Mouse (Mus musculus): ENCODE results near the gene Arhgap29. TPM values are rescaled to one million over a fixed set of nuclear protein-coding genes. Genes with fewer than 3 reads are reported as not detected.

Gene Arhgap29
- total and polyA plus RNA-seq, 2 experiments from 2014 or later, result 12.6 to 34.6 TPM

GRCm38 (mm10) chr3:122019159-122019558, 66.8 kb downstream of the Arhgap29 start:
- Histone ChIP-seq H3K4me3 (ENCODE audit: low read depth, low read length) (no peak overlapping the region), H3K4me2 (ENCODE audit: low read depth, low read length, poor library complexity, severe bottlenecking) (no peak overlapping the region), H3K4me1 (ENCODE audit: insufficient read depth, low read length) (no peaks in the 10 kb centered on the region), H3K36me3 (ENCODE audit: insufficient read depth, low read length) (no peaks in the 10 kb centered on the region), H3K27me3 (ENCODE audit: insufficient read depth, low read length) (no peaks in the 10 kb centered on the region), H3K9me3 (ENCODE audit: low read length) (no peaks in the 10 kb centered on the region), H3K9ac (replicated peaks; ENCODE audit: low read length, poor library complexity, severe bottlenecking) (no peak overlapping the region), H3K27ac (ENCODE audit: low read depth, low read length) (no peak overlapping the region)
- ATAC-seq (ENCODE audit: low FRiP score), result no peak
- 91% methylated on average over 5 of the region's 5 CpGs for WGBS
- no peak for DNase-seq (ENCODE audit: low spot score)
- TF ChIP-seq CTCF (IDR thresholded peaks at IDR 0.05), result no peak

DNA sequence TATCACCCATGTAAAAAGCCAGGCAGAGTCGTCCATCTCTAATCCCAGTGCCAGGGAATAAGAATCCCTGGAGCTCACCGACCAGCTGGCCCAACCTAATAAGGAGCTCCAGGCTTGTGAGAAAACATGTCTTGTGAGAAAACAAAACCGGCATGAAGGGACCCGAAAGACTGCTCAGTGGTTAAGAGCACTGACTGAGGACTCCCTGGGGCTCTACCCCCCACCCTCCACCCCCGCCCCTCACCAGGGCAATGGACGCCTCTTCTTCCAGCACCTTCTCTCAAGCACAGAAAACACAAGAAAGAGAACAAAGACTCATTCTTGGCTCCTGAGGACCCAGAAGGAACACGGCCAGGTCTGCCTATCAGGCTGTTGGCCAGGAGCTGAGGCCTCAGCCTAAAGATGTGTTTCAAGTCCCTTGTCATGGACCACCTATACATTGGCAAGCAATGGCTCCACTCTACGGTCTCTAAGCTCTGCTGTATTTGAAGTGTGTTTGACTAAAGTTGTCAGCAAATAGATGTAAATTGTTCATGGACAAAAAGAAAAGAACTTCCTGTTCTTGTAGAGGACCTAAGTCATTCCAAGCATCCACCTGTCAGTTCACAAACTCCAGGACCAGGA, 68.8 kb downstream of the Arhgap29 start:
- TF ChIP-seq CTCF (IDR thresholded peaks at IDR 0.05), result no peak
- 90% methylated on average over 8 of the region's 8 CpGs for WGBS
- Histone ChIP-seq H3K4me1 (ENCODE audit: insufficient read depth, low read length) (no peaks in the 10 kb centered on the region), H3K36me3 (ENCODE audit: insufficient read depth, low read length) (no peaks in the 10 kb centered on the region), H3K4me2 (ENCODE audit: low read depth, low read length, poor library complexity, severe bottlenecking) (no peak overlapping the region), H3K4me3 (ENCODE audit: low read depth, low read length) (no peak overlapping the region), H3K27me3 (ENCODE audit: insufficient read depth, low read length) (no peaks in the 10 kb centered on the region), H3K9me3 (ENCODE audit: low read length) (no peaks in the 10 kb centered on the region), H3K9ac (replicated peaks; ENCODE audit: low read length, poor library complexity, severe bottlenecking) (no peak overlapping the region), H3K27ac (ENCODE audit: low read depth, low read length) (no peak overlapping the region)
- DNase-seq (ENCODE audit: low spot score) (no peak), ATAC-seq (ENCODE audit: low FRiP score) (no peak)

- no peaks in the 10 kb centered on the region for H3K36me3 ChIP-seq (ENCODE audit: insufficient read depth, low read length)
- H3K4me2 ChIP-seq (ENCODE audit: low read depth, low read length, poor library complexity, severe bottlenecking), result no peak overlapping the region
- TF ChIP-seq CTCF (IDR thresholded peaks at IDR 0.05), result no peak
- WGBS, result 84% methylated on average over 3 of the region's 3 CpGs
- no peaks in the 10 kb centered on the region for H3K9me3 ChIP-seq (ENCODE audit: low read length)
- H3K4me1 ChIP-seq (ENCODE audit: insufficient read depth, low read length), result no peaks in the 10 kb centered on the region
- H3K4me3 ChIP-seq (ENCODE audit: low read depth, low read length), result no peak overlapping the region
- H3K27ac ChIP-seq (ENCODE audit: low read depth, low read length), result no peak overlapping the region
- no peak overlapping the region for H3K9ac ChIP-seq (replicated peaks; ENCODE audit: low read length, poor library complexity, severe bottlenecking)
- ATAC-seq (ENCODE audit: low FRiP score) (no peak), DNase-seq (ENCODE audit: low spot score) (no peak)
- H3K27me3 ChIP-seq (ENCODE audit: insufficient read depth, low read length), result no peaks in the 10 kb centered on the region
Observed at GRCm38 (mm10) chr3:122022355-122022754, 70.0 kb downstream of the Arhgap29 start.

DNA sequence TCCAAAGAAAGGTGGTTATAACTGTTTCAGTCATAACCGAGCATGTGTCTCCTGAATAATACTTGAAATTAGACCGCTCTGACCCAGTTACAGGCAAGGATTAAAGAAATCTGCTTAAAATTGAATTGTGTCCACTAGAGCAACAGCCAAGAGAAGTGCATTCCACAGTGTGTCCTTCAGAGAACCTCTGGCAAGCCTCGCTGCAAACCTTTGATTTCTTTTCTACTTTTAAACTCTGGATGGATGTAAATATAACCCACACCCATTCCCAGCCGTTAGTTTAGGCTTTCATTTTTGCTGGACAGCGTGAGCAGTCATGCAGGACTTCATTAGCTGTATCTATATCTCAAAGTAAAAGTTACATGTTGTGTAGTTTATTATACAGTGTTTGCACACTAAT, 74.3 kb downstream of the Arhgap29 start:
- DNase-seq (ENCODE audit: low spot score) (no peak), ATAC-seq (ENCODE audit: low FRiP score) (no peak)
- no peaks in the 10 kb centered on the region for H3K9me3 ChIP-seq (ENCODE audit: low read length)
- TF ChIP-seq CTCF (IDR thresholded peaks at IDR 0.05), result no peak
- no peak overlapping the region for H3K4me3 ChIP-seq (ENCODE audit: low read depth, low read length)
- no peaks in the 10 kb centered on the region for H3K36me3 ChIP-seq (ENCODE audit: insufficient read depth, low read length)
- no peaks in the 10 kb centered on the region for H3K27me3 ChIP-seq (ENCODE audit: insufficient read depth, low read length)
- H3K4me2 ChIP-seq (ENCODE audit: low read depth, low read length, poor library complexity, severe bottlenecking), result no peak overlapping the region
- no peak overlapping the region for H3K9ac ChIP-seq (replicated peaks; ENCODE audit: low read length, poor library complexity, severe bottlenecking)
- H3K4me1 ChIP-seq (ENCODE audit: insufficient read depth, low read length), result no peaks in the 10 kb centered on the region
- no peak overlapping the region for H3K27ac ChIP-seq (ENCODE audit: low read depth, low read length)
- 58% methylated on average over 5 of the region's 5 CpGs for WGBS

GRCm38 (mm10) chr3:122027776-122028175, 75.4 kb downstream of the Arhgap29 start:
- no peak overlapping the region for H3K4me3 ChIP-seq (ENCODE audit: low read depth, low read length)
- no peak overlapping the region for H3K4me2 ChIP-seq (ENCODE audit: low read depth, low read length, poor library complexity, severe bottlenecking)
- no peak for TF ChIP-seq CTCF (IDR thresholded peaks at IDR 0.05)
- H3K27me3 ChIP-seq (ENCODE audit: insufficient read depth, low read length), result no peaks in the 10 kb centered on the region
- no peak for DNase-seq (ENCODE audit: low spot score)
- H3K9ac ChIP-seq (replicated peaks; ENCODE audit: low read length, poor library complexity, severe bottlenecking), result no peak overlapping the region
- H3K9me3 ChIP-seq (ENCODE audit: low read length), result no peaks in the 10 kb centered on the region
- no peak for ATAC-seq (ENCODE audit: low FRiP score)
- WGBS, result 93% methylated on average over 8 of the region's 8 CpGs
- no peaks in the 10 kb centered on the region for H3K4me1 ChIP-seq (ENCODE audit: insufficient read depth, low read length)
- H3K36me3 ChIP-seq (ENCODE audit: insufficient read depth, low read length), result no peaks in the 10 kb centered on the region
- H3K27ac ChIP-seq (ENCODE audit: low read depth, low read length), result no peak overlapping the region

DNA sequence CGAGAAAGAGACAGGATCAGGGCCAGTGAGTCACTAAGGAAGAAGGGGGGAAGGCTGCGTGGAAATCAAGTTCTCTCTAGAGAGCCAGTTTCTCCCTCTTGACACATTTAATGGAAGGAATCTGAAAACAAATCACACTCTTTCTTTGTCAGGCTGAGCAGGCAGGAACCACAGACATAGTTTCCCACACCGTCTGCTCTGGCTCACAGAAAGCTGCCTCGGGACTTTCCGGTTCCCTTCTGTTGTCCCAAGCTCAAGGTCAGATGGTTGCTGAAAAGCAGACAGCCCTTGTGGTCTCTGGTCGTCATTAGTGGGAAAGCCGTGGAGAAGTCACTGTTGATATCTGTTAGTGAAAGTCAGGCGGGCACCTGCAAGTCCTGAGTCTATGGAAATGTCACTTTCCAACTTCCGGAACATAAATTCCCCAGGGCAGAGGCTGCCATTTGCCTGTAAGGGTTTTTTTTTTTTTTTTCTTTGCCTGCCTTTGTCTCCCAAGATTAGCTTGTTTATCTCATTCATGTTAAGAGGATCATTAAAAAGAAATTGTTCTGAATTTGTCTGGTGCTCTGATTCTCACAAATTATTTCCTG, 81.0 kb downstream of the Arhgap29 start:
- H3K9ac ChIP-seq (replicated peaks; ENCODE audit: low read length, poor library complexity, severe bottlenecking), result no peak overlapping the region

More for the DNA sequence above, 81.0 kb downstream of the Arhgap29 start:
- no peak for ATAC-seq (ENCODE audit: low FRiP score)
- Histone ChIP-seq H3K9me3 (ENCODE audit: low read length) (0 out of 2 replicates have a peak, but pooled peaks cover 4% of the 10 kb centered on the region), H3K27ac (ENCODE audit: low read depth, low read length) (no peak overlapping the region), H3K4me3 (ENCODE audit: low read depth, low read length) (no peak overlapping the region), H3K4me1 (ENCODE audit: insufficient read depth, low read length) (no peaks in the 10 kb centered on the region), H3K36me3 (ENCODE audit: insufficient read depth, low read length) (no peaks in the 10 kb centered on the region), H3K4me2 (ENCODE audit: low read depth, low read length, poor library complexity, severe bottlenecking) (no peak overlapping the region), H3K27me3 (ENCODE audit: insufficient read depth, low read length) (0 out of 2 replicates have a peak, but pooled peaks cover 3% of the 10 kb centered on the region)
- TF ChIP-seq CTCF (IDR thresholded peaks at IDR 0.05), result no peak
- no peak for DNase-seq (ENCODE audit: low spot score)
- 67% methylated on average over 9 of the region's 9 CpGs for WGBS
